Mouse (Mus musculus) macrophage (primary cell): ENCODE data around the gene Slc16a10. TPM values are rescaled to one million over a fixed set of nuclear protein-coding genes. Genes with fewer than 3 reads are reported as not detected.

Experiments used
- H3K27ac ChIP-seq: fragments of 350-480 bp; formaldehyde crosslinking; 2 replicates; pipeline ENCODE4 v1.9.0; 2021
- H3K36me3 ChIP-seq: fragments of 350-480 bp; formaldehyde crosslinking; 2 replicates; pipeline ENCODE4 v1.9.0; 2021; ENCODE audit errors: inconsistent target
- H3K4me3 ChIP-seq: fragments of 350-480 bp; formaldehyde crosslinking; 2 replicates; pipeline ENCODE4 v1.9.0; 2021; ENCODE audit errors: inconsistent target
- H3K79me2 ChIP-seq: fragments of 350-480 bp; formaldehyde crosslinking; 2 replicates; pipeline ENCODE4 v1.9.0; 2021; ENCODE audit errors: inconsistent target
- WGBS: methylation state at CpG from one replicate; pipeline ENCODE4 v1.1.7; 2026; ENCODE audit warnings: inconsistent platforms; ENCODE audit not compliant: missing documents; 5-methylcytosine and 5-hydroxymethylcytosine counted together
- polyA plus RNA-seq: library from polyadenylated mRNA; stranded (reverse); fragments of 250-400 nt; gene quantifications from 3 replicates; pipeline ENCODE4 v1.2.4, GENCODE M21; 2018; ENCODE audit warnings: inconsistent platforms
- total RNA-seq, 78 experiments: library from RNA; depleted of rRNA; stranded (reverse); fragments of 250-400 nt; gene quantifications; 1 replicate in 9 of 78; 2 replicates in 24 of 78; 3 replicates in 43 of 78; 4 replicates in 2 of 78; pipeline ENCODE4 v1.2.4; 2018; ENCODE audit warnings: inconsistent platforms in 56 of 78

The Slc16a10 gene
- total RNA-seq (2018; cell fraction: chromatin; rRNA removed): 100 to 1,000 TPM in 15 of 26 experiments, 10 to 100 TPM in 11; 13.1 to 439 (median 135) TPM
- 10 to 100 TPM; 27.7 to 75.5 (median 38.9) TPM for total RNA-seq (2018; cell fraction: cytosol; rRNA removed)
- 100 to 1,000 TPM in 18 of 26 experiments, 10 to 100 TPM in 8; 57.0 to 318 (median 156) TPM for total RNA-seq (2018; cell fraction: nucleus; rRNA removed)
- polyA plus RNA-seq: 22.9 to 56.7 TPM (median 32.9 TPM) in 3 replicates

DNA sequence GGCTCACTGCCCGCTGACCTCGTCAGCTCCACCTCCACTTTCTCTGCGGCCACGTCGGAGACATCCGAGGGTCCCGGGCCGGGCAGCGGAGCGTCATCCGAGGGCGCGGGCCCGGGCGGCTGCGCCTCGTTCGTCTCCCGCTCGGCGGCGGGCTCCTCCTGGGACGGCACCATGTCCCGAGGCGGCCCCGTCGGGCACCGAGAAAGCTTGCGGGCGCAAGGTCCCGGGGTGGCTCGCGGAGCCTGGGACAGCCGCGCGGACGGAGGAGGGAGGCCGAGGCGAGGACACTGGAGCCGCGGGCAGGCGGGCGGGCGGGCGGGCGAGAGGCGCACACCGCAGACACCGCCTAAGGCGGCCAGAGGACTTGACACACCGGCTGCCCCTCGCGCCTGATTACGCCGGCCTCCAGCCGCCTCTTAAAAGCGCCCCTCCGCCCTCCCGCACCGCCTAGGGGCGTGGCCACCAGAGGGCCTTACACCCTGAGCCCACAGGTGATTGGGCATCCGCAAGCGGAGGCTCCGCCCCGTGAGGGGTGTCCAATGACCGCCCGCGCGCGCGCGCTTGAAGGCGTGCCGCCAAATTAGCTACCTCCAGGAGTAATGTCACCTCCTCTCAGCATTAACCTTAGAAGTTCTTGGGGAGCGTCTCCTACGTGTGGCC lies at the start of gene Slc16a10:
Gene Slc16a10, minus strand, starts transcription at position 395 of the 660 bp plus-strand sequence.
- peak within 1 kb of the TSS; percentile 82 for H3K4me3 ChIP-seq
- peaks cover 47% of the 10 kb centered on the region for H3K79me2 ChIP-seq
- H3K36me3 ChIP-seq: no peaks in the 10 kb centered on the region
- H3K27ac ChIP-seq: peak within 1 kb of the TSS; percentile 68
- WGBS: under 1% methylated on average over 50 of the region's 76 CpGs

DNA sequence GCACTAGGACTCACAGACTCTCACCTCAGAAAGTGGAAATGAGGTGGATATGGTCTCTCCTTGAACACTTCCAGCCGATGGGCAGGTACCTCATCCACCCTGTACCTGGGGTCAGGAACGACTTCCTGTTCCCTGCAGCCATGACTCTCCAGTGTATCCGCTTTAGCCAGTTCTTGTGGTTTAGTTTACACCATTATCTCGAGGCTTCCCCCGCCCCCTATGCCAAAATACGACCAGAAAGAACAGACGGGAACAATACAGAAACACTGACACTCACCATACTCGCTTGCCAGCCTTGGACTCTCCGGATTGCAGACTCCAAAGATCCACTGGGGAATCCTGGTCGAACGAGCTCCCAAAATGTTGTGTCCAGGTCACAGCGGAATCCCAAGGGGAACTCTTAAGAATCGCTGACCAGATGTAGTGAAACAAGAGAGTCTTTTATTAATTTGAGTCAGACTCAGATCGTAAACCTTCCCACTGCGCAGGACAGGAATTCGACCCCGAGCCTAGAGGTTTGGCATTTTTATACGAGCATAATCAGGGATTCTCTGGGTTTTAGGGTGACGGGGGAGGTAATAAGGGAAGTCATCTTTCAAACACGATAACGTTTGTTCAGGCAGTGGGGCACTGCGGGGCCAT lies 49.4 kb upstream of the Slc16a10 start:
- no peaks in the 10 kb centered on the region for H3K36me3 ChIP-seq
- H3K4me3 ChIP-seq: peak overlapping the region; percentile 7; the same call in 1 of the 2 replicates
- H3K79me2 ChIP-seq: no peaks in the 10 kb centered on the region
- WGBS: 7% methylated on average over 22 of the region's 22 CpGs
- H3K27ac ChIP-seq: no peak overlapping the region

DNA sequence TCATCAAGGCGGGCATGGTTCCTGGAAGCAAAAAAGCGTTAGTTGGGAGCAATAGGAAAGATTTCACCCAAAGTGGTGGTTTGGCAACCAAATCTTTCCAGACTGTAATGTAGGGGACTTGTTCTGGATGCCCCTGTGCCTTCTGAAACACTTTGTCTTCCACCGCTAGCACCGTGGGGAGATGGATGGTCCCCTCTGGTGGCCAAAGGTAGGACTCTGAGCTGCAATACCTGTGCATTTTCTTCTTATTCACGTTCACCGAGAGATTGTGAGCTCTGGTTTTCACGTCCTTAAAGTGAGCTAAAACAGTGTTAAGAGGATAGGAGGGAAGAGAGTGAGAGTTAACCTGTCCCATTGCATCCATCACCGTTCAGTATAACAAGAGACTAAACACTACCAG lies 48.8 kb upstream of the Slc16a10 start:
- Histone ChIP-seq H3K27ac (no peak overlapping the region), H3K79me2 (no peaks in the 10 kb centered on the region), H3K36me3 (no peaks in the 10 kb centered on the region), H3K4me3 (no peak overlapping the region)
- WGBS: 29% methylated on average over 8 of the region's 8 CpGs

DNA sequence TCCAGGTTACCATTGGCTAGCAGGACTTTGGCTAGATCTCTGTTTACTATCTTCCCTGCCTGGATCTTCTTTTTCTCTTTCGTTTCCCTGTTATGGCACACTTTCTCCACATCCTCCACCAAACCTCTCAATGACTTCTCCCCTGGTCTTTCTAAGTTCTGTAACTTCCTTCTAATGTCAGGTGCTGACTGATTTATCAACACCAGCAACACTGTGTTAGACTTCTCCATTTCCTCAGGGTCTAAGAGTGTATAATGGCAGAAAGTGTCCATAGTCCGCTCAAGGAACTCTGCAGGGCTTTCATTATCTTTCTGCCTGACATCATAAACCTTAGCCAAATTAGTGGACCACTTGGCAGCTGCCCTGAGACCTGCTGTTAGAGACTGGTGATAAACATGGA lies 47.6 kb upstream of the Slc16a10 start:
- Histone ChIP-seq H3K4me3 (no peak overlapping the region), H3K36me3 (no peaks in the 10 kb centered on the region), H3K79me2 (no peaks in the 10 kb centered on the region), H3K27ac (no peak overlapping the region)
- WGBS: 10% methylated on average over 2 of the region's 2 CpGs

DNA sequence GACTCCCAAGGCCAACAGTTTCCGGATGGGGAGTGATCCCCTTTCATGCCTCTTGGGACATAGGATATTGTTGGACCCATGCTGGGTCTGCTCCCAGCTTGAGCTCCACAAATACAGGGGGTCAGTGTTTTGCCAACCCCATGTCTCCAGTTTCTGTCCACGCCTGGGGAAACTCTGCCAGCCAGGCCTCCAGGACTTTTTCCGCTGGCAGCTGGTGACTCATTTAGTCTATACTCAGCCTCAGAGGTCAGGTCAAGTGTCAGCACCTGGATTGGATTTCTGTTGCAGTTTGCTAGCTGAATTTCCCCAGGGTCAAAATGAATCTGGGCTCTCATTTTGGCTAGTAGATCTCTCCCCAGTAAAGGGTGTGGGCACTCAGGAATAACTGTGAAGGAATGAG lies 46.8 kb upstream of the Slc16a10 start:
- Histone ChIP-seq H3K36me3 (no peaks in the 10 kb centered on the region), H3K4me3 (no peak overlapping the region), H3K27ac (no peak overlapping the region), H3K79me2 (no peaks in the 10 kb centered on the region)
- 97% methylated on average over 3 of the region's 3 CpGs for WGBS

DNA sequence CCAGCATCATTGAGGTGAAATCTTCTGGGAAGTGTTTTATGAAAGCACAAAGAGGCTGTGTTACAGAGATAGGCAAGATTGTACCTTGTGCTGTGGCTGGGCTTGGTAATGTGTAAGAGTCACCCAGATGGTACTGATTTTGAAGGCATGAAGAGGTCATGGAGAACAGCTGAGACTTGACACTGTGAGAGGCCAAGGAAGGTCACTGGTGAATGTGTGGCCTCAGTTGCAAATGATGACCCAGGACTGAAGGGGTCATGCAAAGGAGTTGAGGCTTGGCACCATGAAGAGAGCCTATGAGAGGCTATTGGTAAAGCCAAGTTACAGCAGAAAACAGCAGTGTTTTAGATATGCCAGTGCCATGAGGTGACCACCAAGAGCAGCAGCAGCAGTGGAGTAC lies 43.9 kb upstream of the Slc16a10 start:
- no peaks in the 10 kb centered on the region for H3K79me2 ChIP-seq
- no peak overlapping the region for H3K27ac ChIP-seq
- no peaks in the 10 kb centered on the region for H3K36me3 ChIP-seq
- H3K4me3 ChIP-seq: no peak overlapping the region

DNA sequence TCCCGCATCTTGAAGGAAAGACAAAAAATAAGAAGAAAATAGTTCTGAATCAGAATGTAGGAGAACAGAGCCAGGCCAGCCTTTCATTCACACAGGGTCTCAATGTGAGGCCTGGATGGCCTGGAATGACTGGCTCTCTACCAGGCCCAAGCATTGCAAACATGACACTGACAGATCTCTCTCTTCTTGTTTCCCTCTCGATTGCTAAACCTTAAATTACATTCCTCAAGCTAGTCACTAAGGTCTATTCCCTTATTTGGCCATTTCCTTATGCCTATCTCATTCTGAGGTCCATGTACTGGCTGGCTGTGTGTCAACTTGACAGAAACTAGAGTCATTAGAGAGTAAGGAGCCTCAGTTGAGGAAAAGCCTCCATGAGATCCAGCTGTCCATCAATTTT lies 38.0 kb upstream of the Slc16a10 start:
- H3K27ac ChIP-seq: no peak overlapping the region
- H3K36me3 ChIP-seq: no peaks in the 10 kb centered on the region
- 63% methylated on average over 2 of the region's 2 CpGs for WGBS
- H3K79me2 ChIP-seq: no peaks in the 10 kb centered on the region
- H3K4me3 ChIP-seq: no peak overlapping the region

DNA sequence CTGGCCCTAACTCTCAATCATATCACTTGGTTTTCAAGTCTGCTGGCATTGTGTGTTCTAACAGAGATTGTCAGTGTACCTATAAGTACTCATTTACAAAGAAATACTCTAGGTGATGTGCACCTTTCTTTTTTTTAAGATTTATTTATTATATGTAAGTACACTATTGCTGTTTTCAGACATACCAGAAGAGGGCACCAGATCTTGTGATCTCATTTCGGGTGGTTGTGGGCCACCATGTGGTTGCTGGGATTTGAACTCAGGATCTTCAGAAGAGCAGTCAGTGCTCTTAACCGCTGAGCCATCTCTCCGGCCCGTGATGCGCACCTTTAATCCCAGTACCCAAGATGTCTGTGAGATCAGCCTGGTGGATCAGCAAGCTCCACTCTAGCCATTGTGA lies 37.1 kb upstream of the Slc16a10 start:
- H3K36me3 ChIP-seq: no peaks in the 10 kb centered on the region
- no peak overlapping the region for H3K27ac ChIP-seq
- no peak overlapping the region for H3K4me3 ChIP-seq
- 93% methylated on average over 5 of the region's 5 CpGs for WGBS
- no peaks in the 10 kb centered on the region for H3K79me2 ChIP-seq

DNA sequence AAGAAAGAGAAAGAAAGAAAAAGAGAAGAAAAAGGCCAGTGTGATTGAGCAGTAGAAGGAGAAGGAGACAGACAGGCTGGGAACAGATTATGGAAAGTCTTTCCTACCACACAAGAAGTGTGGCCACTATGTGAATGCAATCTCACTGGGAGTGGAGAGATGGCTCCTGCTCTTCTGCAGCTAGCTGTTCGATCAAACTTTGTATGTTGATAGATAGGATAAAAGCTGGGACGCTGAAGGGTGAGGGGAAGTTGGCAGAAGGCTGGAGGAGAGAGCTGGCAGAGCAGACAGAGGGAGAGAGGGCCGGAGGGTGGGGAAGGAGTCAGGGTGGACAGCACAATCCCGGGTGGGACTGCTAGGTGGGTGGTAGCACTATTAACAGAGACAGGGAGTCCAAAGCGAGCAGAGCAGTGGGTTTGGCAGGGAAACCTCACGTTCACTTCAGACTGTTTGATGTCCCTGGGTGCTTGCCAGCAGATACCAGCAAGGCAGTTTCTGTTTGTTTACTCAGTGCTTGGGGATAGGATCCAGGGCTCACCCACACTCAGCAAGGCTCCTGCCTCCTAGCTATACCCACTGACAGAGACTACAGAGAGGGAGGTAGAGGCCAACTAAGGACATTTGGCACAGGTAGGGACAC lies 35.4 kb upstream of the Slc16a10 start:
- Histone ChIP-seq H3K4me3 (no peak overlapping the region), H3K27ac (no peak overlapping the region), H3K36me3 (no peaks in the 10 kb centered on the region), H3K79me2 (no peaks in the 10 kb centered on the region)
- 63% methylated on average over 6 of the region's 6 CpGs for WGBS

DNA sequence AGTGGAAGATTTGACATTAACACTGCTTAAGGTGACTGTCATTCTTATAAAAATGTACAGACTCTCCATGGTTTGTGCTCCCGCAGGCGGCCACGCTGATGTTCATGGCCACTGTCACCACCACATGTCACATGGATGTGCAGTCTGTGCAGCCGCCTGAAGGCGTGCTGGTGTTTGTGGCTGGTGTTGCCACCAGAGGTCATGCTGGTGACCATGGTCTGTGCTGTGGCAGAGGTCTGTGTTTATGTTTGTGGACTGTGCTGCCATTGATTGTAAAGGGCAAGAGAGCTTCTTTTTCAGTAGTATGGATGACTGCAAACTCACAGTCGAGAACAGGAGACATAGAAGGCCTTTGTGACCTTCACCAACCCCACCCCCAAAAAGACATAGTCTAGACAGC lies 30.1 kb upstream of the Slc16a10 start:
- H3K36me3 ChIP-seq: no peaks in the 10 kb centered on the region
- no peak overlapping the region for H3K27ac ChIP-seq
- WGBS: 98% methylated on average over 4 of the region's 6 CpGs
- no peak overlapping the region for H3K4me3 ChIP-seq
- no peaks in the 10 kb centered on the region for H3K79me2 ChIP-seq

DNA sequence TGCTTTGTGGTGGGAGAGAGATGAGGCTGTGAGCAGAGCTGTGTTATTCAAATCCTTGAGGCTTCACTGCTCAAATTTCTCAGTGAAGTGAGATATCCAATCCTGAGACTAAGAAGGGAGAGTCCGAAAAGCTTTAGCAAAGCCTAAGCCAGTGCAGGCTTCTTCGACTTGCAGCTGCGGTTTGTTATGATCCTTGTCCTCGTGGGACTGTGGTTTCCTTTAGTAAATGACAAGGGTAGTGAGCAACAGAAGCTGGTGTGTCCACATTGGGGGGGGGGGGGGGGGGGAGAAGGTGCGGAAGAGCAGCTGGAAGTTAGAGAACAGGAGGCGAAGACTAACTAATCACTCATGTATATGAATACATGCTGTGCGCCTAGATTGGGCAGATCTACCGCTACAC lies 29.2 kb upstream of the Slc16a10 start:
- H3K4me3 ChIP-seq: no peak overlapping the region
- no peaks in the 10 kb centered on the region for H3K36me3 ChIP-seq
- WGBS: 14% methylated on average over 4 of the region's 8 CpGs
- no peaks in the 10 kb centered on the region for H3K79me2 ChIP-seq
- H3K27ac ChIP-seq: no peak overlapping the region

DNA sequence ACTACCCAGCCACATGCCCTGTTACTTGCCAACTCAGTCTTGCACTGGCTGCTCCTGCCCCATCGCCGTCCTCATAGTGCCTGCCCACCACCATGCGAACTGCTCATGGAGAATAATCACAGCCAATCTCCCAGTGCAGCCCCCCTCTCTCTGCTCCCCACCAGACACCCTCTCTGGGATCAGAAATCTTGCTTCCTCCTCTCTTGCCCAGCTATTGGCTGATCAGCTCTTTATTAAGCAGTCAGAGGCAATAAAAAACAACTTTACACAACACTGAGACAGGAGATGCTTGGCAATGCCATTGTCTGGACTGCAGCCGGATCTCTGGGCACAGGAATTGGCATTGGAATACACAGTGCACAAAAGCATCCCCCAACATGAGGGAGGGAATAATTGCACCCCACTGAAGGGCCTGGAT lies 28.1 kb upstream of the Slc16a10 start:
- H3K36me3 ChIP-seq: no peaks in the 10 kb centered on the region
- no peak overlapping the region for H3K4me3 ChIP-seq
- 90% methylated on average over 4 of the region's 4 CpGs for WGBS
- no peaks in the 10 kb centered on the region for H3K79me2 ChIP-seq
- no peak overlapping the region for H3K27ac ChIP-seq

DNA sequence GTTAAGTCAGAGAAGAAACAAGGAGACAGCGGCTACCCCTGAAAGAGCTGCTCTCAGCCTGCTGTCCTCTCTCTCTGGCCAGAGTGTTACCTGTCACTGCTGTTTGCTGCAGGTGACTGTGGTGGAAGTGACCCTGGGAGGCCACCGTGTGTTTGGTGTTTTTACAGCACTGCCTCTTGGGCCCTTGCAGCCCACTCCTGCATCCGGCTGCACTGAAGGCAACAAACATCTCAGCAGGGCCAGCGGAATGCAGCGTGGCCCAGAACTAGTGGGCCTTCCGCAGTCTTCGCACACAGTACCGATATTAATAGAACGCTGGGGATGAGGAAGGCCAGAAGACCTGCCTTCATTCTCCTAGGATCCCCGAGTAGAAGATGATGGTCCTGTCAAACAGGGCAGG lies 27.5 kb upstream of the Slc16a10 start:
- H3K4me3 ChIP-seq: no peak overlapping the region
- H3K79me2 ChIP-seq: no peaks in the 10 kb centered on the region
- no peaks in the 10 kb centered on the region for H3K36me3 ChIP-seq
- no peak overlapping the region for H3K27ac ChIP-seq
- WGBS: 93% methylated on average over 10 of the region's 10 CpGs

DNA sequence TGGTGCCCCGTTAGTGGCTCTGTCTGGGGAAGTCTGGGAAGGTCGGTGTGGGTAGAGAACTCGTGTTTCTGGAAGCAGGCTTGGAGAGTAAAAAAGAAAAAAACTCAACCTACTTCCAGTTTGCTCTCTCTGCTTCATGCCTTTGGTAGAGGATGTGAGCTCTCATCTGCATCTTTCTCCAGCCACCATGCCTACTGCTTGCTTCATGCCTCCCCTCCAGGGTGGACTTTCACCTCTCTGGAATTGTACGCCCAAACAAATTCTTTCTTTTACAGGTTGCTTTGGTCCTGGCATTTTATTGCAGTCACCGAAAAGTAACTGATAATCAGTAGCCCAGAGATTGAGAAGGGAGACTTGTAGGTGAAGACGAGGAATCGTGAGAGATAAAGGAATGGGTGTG lies 27.0 kb upstream of the Slc16a10 start:
- Histone ChIP-seq H3K4me3 (no peak overlapping the region), H3K36me3 (no peaks in the 10 kb centered on the region), H3K79me2 (no peaks in the 10 kb centered on the region), H3K27ac (no peak overlapping the region)
- WGBS: 88% methylated on average over 7 of the region's 7 CpGs
